Mouse (Mus musculus) small intestine, adult 2 months (tissue): ENCODE data around the gene Esyt1. TPM values are rescaled to one million over a fixed set of nuclear protein-coding genes. Genes with fewer than 3 reads are reported as not detected.
A peak's percentile ranks its signal among the peaks of the same experiment; 100 is the strongest.
"Not testable (repeated sequence)": the region's sequence is repeated elsewhere in the genome, so short reads cannot be mapped to it uniquely, and the experiment has no call there.

Source experiments
- H3K27ac ChIP-seq: fragments of 200-500 bp; 2 replicates; pipeline ENCODE4 v1.5.1; 2012; ENCODE audit warnings: low read depth, low read length, control low read depth, inconsistent platforms; ENCODE audit not compliant: insufficient read depth
- H3K27me3 ChIP-seq: fragments of 200-500 bp; 2 replicates; pipeline ENCODE4 v1.6.1; 2012; ENCODE audit warnings: mild to moderate bottlenecking, moderate library complexity, low read length, inconsistent platforms; ENCODE audit not compliant: control insufficient read depth, insufficient read depth
- H3K36me3 ChIP-seq: fragments of 200-500 bp; 2 replicates; pipeline ENCODE4 v1.6.1; 2012; ENCODE audit warnings: mild to moderate bottlenecking, low read length, control low read depth, inconsistent platforms; ENCODE audit not compliant: control insufficient read depth, insufficient read depth
- H3K4me1 ChIP-seq: fragments of 200-500 bp; 2 replicates; pipeline ENCODE4 v1.6.1; 2012; ENCODE audit warnings: low read length, inconsistent platforms, mixed read lengths; ENCODE audit not compliant: control insufficient read depth, insufficient read depth, insufficient read length
- H3K4me3 ChIP-seq: fragments of 200-500 bp; 2 replicates; pipeline ENCODE4 v1.5.1; 2012; ENCODE audit warnings: low read depth, mild to moderate bottlenecking, control low read depth, inconsistent platforms, low read length, moderate library complexity
- CTCF ChIP-seq: fragments of 200-500 bp; IDR thresholded peaks from 2 replicates; pipeline ENCODE4 v1.5.1; 2012; ENCODE audit warnings: low read depth, mild to moderate bottlenecking, control low read depth, inconsistent platforms, low read length, moderate library complexity, mixed read lengths; ENCODE audit not compliant: insufficient replicate concordance, insufficient read length; ENCODE audit errors: extremely low read depth
- POLR2A ChIP-seq: fragments of 200-500 bp; IDR thresholded peaks from 2 replicates; pipeline ENCODE4 v1.6.1; 2012; ENCODE audit warnings: low read depth, mild to moderate bottlenecking, control low read depth, inconsistent platforms, low read length, moderate library complexity
- WGBS: fragments of 180-500 bp; shearing (Covaris S2); methylation state at CpG from one replicate; pipeline ENCODE4 v1.1.7; 2018; 5-methylcytosine and 5-hydroxymethylcytosine counted together
- polyA plus RNA-seq: library from polyadenylated mRNA; depleted of rRNA; stranded (reverse); fragments of >200 nt; gene quantifications from 2 replicates; pipeline ENCODE4 v1.2.3, GENCODE M21; 2012

Gene Esyt1
- polyA plus RNA-seq, 1 experiment: 26.3 TPM

DNA sequence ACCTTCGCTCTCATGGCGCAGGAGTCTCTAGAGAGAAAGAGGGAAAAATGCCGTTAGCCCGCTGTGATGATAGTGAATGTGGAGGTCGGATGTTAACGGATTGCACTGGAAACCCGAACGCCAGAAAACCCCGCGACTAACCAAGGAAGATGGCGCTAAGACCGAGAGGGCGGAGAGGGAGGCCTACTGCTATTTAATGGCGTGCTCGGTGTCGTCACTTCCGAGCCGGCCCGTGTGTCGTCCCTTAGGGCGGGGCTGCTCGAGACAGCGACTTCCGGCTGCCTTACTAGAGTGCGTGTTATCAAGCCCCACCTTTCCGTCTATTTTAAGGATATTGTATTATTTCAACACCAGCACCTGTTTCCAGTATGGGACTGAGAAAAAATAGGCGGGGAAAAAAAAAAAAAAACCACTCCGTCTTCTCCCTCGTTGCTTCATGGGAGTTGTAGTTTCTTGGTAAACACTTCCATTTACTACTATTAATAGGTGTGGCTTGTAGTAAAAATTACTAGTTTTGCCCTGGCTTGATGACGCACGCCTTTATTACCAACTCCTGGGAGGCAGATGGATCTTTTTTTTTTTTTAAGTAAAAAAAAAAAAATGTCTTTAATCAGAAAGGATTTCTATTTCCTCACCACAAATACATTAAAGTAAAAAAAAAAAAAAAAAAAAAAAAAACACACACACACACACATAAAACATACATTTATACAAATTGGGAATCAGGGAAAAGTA lies 23.4 kb upstream of the Esyt1 start, which contains the start of gene Rpl41:
Rpl41 (minus strand) TSS at position 359 of the 735 bp plus-strand sequence.
- H3K27ac ChIP-seq: peak within 1 kb of the TSS; percentile 73
- TF ChIP-seq POLR2A: peak; percentile 95
- no peak for TF ChIP-seq CTCF
- peaks cover 2% of the 10 kb centered on the region; the same call in 1 of the 2 replicates for H3K4me1 ChIP-seq
- H3K27me3 ChIP-seq: no peaks in the 10 kb centered on the region
- peaks cover 13% of the 10 kb centered on the region for H3K36me3 ChIP-seq
- peak within 1 kb of the TSS; percentile 85 for H3K4me3 ChIP-seq
- WGBS: under 1% methylated on average over 31 of the region's 31 CpGs

DNA sequence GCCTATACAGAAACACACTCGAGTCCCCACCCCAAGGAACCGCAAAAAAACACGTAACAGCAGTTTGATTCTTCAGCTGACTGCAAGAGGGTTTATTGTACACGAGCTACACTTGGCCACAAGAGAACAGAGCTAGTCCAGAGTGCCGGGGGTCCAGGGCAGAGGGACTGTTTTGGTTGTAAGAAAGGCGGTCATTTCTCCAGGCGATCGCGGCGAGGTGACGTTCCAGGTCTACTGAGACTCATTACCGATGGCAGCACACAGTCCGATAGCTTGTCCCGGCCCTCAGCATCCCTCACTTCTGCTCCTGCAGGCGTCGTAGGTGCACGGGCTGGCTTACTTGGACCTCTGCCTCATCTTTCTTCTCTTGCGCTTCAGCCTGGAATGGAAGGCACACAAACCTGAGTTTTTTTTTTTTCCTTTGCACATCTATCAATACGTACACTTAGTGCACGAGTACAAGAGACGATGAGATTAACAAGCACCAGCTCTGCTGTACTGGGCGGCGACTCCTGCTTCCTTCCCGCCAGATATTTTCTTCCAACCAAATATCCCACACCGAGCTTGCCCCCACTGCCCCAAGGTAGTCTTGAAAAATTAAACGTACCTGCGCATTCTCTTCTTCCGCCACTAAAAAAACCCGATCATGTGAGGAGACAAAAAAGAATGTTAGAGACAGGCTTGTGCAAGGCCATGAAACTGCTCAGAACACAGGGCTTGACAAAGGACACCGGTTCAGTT lies 22.6 kb upstream of the Esyt1 start:
- H3K27me3 ChIP-seq, H3K4me1 ChIP-seq: not testable (repeated sequence)
- Histone ChIP-seq H3K4me3 (peak overlapping the region; percentile 85), H3K27ac (peak overlapping the region; percentile 73), H3K36me3 (peaks cover 20% of the 10 kb centered on the region)
- WGBS: 2% methylated on average over 30 of the region's 30 CpGs

DNA sequence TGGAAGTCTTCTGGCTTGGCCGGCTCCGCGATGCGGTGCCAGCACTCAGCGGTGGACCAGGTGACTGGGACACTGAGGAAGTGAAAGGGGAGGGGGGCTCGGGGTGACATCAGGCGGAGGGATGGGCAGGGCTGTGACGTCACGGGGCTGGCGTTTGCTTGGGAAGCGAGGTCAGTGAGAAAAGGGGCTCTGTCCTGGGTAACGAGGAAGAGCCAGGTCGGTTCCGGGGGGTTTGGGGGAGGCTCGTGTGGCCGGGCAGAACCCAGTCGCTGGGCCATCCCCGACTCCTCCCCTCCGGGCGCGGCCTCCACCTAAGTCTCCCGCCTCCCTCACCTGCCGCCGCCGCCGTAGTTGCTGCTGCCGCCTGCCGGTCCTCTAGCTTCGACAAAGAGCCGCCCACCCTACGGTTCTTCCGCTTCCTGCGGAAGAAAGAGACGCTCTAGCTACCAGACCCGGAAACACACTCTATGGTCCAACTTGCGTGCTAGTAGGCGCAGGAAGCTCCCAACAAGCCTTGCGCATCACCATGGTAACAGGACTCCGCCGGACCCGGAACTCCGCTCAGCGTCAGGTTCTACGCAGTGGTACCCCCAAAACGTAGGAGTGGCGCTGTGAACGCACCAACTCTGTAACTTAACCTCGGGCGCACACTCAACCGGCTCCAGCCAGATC lies 21.8 kb upstream of the Esyt1 start, which contains the start of gene Zc3h10:
Zc3h10 (minus strand) TSS at position 414 of the 672 bp plus-strand sequence.
- no peaks in the 10 kb centered on the region for H3K27me3 ChIP-seq
- peaks cover 2% of the 10 kb centered on the region; the same call in 1 of the 2 replicates for H3K4me1 ChIP-seq
- H3K27ac ChIP-seq: peak within 1 kb of the TSS; percentile 87
- peak within 1 kb of the TSS; percentile 85 for H3K4me3 ChIP-seq
- WGBS: under 1% methylated on average over 50 of the region's 50 CpGs
- TF ChIP-seq CTCF (no peak), POLR2A (no peak; the same call in none of the 2 replicates)
- peaks cover 20% of the 10 kb centered on the region for H3K36me3 ChIP-seq

DNA sequence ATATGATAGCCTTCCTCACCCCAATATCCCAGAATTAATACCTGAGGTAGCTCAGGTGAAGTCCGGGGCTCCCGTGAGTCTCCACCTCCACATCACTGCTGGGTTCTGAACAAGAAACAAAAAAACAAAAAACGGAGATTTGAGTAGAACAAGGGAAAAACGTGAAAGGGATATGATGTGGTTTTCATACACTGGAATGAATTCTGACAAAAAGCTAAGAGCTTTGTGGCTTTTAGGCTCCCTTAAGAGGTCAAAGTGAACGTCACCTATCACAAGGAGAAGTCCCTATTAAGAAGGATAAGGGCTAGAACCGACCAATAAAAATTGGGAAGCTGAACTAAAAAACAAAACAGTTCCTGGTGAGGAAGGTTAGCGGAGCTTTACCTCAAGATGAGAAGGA lies 21.1 kb upstream of the Esyt1 start:
- no peaks in the 10 kb centered on the region for H3K27me3 ChIP-seq
- TF ChIP-seq CTCF: no peak
- TF ChIP-seq POLR2A: no peak
- peaks cover 2% of the 10 kb centered on the region; the same call in 1 of the 2 replicates for H3K4me1 ChIP-seq
- peaks cover 24% of the 10 kb centered on the region for H3K36me3 ChIP-seq
- peak overlapping the region; percentile 87 for H3K27ac ChIP-seq
- peak overlapping the region; percentile 85 for H3K4me3 ChIP-seq
- WGBS: 3% methylated on average over 7 of the region's 7 CpGs

DNA sequence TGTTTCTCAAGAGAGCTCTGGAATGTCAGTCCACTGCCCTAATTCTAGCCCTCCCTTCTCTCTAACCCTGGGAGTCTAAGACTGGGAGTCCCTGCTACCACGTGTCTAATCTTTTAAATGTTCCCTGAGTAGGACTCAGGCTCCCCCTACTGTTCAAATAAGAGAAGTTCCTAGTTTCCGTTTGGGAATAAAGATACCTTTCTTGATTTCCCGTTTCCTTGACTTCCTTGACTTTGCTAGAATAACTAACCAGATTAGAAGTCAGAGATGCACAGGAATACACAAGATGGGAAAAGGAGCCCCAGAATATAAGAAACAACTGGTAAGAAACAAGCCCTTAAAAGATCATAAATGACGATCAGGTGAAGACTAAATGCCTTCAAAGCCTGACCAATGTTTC lies 20.7 kb upstream of the Esyt1 start:
- Histone ChIP-seq H3K27ac (peak overlapping the region; percentile 87), H3K4me1 (peaks cover 2% of the 10 kb centered on the region; the same call in 1 of the 2 replicates), H3K27me3 (no peaks in the 10 kb centered on the region), H3K4me3 (no peak overlapping the region), H3K36me3 (peaks cover 24% of the 10 kb centered on the region)
- TF ChIP-seq POLR2A (no peak), CTCF (no peak)
- WGBS: 3% methylated on average over 4 of the region's 4 CpGs

DNA sequence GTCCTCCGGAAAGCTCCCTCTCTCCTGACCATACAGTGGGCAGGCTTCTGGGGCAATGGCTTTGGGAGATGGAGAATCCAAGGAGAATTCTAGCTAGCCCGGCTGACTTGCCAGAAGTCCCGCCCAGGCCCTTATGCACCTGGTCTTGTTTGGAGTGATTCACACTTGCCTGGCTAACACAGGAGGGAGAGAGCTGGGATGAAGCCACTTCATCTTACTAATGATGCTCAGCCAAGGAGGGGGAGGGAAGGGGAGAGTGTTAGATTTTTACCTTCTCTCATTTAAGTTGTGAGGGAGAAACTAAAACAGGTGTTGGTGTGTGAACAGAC lies 19.9 kb upstream of the Esyt1 start:
- TF ChIP-seq CTCF (no peak), POLR2A (no peak)
- no peak overlapping the region for H3K27ac ChIP-seq
- WGBS: 73% methylated on average over 3 of the region's 3 CpGs
- peaks cover 24% of the 10 kb centered on the region for H3K36me3 ChIP-seq
- peaks cover 2% of the 10 kb centered on the region; the same call in 1 of the 2 replicates for H3K4me1 ChIP-seq
- H3K27me3 ChIP-seq: no peaks in the 10 kb centered on the region
- H3K4me3 ChIP-seq: no peak overlapping the region
